Mouse (Mus musculus) heart, embryonic 12.5 days (tissue): ENCODE data around the gene 9830107B12Rik. TPM values are rescaled to one million over a fixed set of nuclear protein-coding genes. Genes with fewer than 3 reads are reported as not detected.

Experiments
- ATAC-seq: fragments of 200-750 bp; cut with Nextera tagmentation; 2 replicates; pipeline ENCODE4 v1.8.0; 2017; ENCODE audit warnings: moderate TSS enrichment, moderate library complexity; ENCODE audit not compliant: insufficient number of reproducible peaks, low FRiP score
- H3K27ac ChIP-seq: fragments of 300-500 bp; sonication (generic); 2 replicates; pipeline ENCODE4 v1.5.1; 2016; ENCODE audit warnings: mild to moderate bottlenecking, moderate library complexity; ENCODE audit not compliant: poor library complexity, severe bottlenecking
- H3K27me3 ChIP-seq: fragments of 300-500 bp; sonication (generic); replicated peaks from 2 replicates; pipeline ENCODE4 v1.6.1; 2016; ENCODE audit warnings: mild to moderate bottlenecking, moderate library complexity
- H3K36me3 ChIP-seq: fragments of 300-500 bp; sonication (generic); 2 replicates; pipeline ENCODE4 v1.6.1; 2016; ENCODE audit warnings: mild to moderate bottlenecking, moderate library complexity
- H3K4me1 ChIP-seq: fragments of 300-500 bp; sonication (generic); replicated peaks from 2 replicates; pipeline ENCODE4 v1.6.1; 2016; ENCODE audit warnings: mild to moderate bottlenecking
- H3K4me2 ChIP-seq: fragments of 300-500 bp; sonication (generic); 2 replicates; pipeline ENCODE4 v1.6.1; 2016; ENCODE audit warnings: mild to moderate bottlenecking, moderate library complexity
- H3K4me3 ChIP-seq: fragments of 300-500 bp; sonication (generic); 2 replicates; pipeline ENCODE4 v1.5.1; 2016; ENCODE audit warnings: mild to moderate bottlenecking
- H3K9ac ChIP-seq: fragments of 300-500 bp; sonication (generic); 2 replicates; pipeline ENCODE4 v1.6.1; 2016; ENCODE audit warnings: mild to moderate bottlenecking, moderate library complexity
- H3K9me3 ChIP-seq: fragments of 300-500 bp; sonication (generic); replicated peaks from 2 replicates; pipeline ENCODE4 v1.6.1; 2016; ENCODE audit warnings: mild to moderate bottlenecking, moderate library complexity
- WGBS: fragments of 180-500 bp; shearing (Covaris S2); methylation state at CpG from one replicate; pipeline ENCODE4 v1.1.7; 2016; 5-methylcytosine and 5-hydroxymethylcytosine counted together
- polyA plus RNA-seq: library from polyadenylated mRNA; unstranded; fragments of >200 nt; fragmentation: Nextera tagmentation; extraction: Ambion mirVana; gene quantifications from 2 replicates; pipeline ENCODE4 v1.2.1, GENCODE M21; 2016

Gene 9830107B12Rik
- polyA plus RNA-seq, 1 experiment from 2014 or later = not detected

GRCm38 (mm10) chr17:48094820-48095680, 51.0 kb downstream of the 9830107B12Rik start:
- Histone ChIP-seq H3K9ac (no peak overlapping the region), H3K9me3 (peaks cover 7% of the 10 kb centered on the region; the same call in 1 of the 2 replicates), H3K4me3 (no peak overlapping the region; the same call in 1 of the 2 replicates), H3K27ac (no peak overlapping the region), H3K36me3 (no peaks in the 10 kb centered on the region), H3K4me1 (peaks cover 49% of the 10 kb centered on the region), H3K27me3 (peaks cover 58% of the 10 kb centered on the region), H3K4me2 (peak overlapping the region; percentile 85)
- 7% methylated on average over 20 of the region's 20 CpGs for WGBS
- ATAC-seq = no peak

GRCm38 (mm10) chr17:48093286-48093817, 52.7 kb downstream of the 9830107B12Rik start:
- Histone ChIP-seq H3K36me3 (no peaks in the 10 kb centered on the region), H3K27me3 (peaks cover 42% of the 10 kb centered on the region), H3K9ac (no peak overlapping the region), H3K9me3 (peaks cover 7% of the 10 kb centered on the region; the same call in 1 of the 2 replicates), H3K27ac (no peak overlapping the region), H3K4me3 (no peak overlapping the region), H3K4me1 (peaks cover 37% of the 10 kb centered on the region), H3K4me2 (no peak overlapping the region)
- ATAC-seq = no peak
- WGBS = 67% methylated on average over 5 of the region's 5 CpGs

GRCm38 (mm10) chr17:48090305-48090704, 55.8 kb downstream of the 9830107B12Rik start:
- Histone ChIP-seq H3K36me3 (no peaks in the 10 kb centered on the region), H3K9me3 (peaks cover 7% of the 10 kb centered on the region; the same call in 1 of the 2 replicates), H3K4me2 (no peak overlapping the region), H3K4me1 (peaks cover 8% of the 10 kb centered on the region), H3K27ac (no peak overlapping the region), H3K4me3 (no peak overlapping the region), H3K9ac (no peak overlapping the region), H3K27me3 (peaks cover 19% of the 10 kb centered on the region)
- 67% methylated on average over 12 of the region's 12 CpGs for WGBS
- ATAC-seq = no peak

GRCm38 (mm10) chr17:48089446-48089845, 56.6 kb downstream of the 9830107B12Rik start:
- ATAC-seq = no peak
- WGBS = 59% methylated on average over 2 of the region's 2 CpGs
- no peak overlapping the region for H3K27ac ChIP-seq

GRCm38 (mm10) chr17:48089019-48089418, 57.0 kb downstream of the 9830107B12Rik start, which contains the start of gene 1700067P10Rik:
Gene 1700067P10Rik (plus strand): TSS chr17:48089319.
- Histone ChIP-seq H3K9me3 (peaks cover 7% of the 10 kb centered on the region; the same call in 1 of the 2 replicates), H3K27me3 (peaks cover 6% of the 10 kb centered on the region), H3K27ac (no peak within 1 kb of the TSS), H3K4me2 (no peak within 1 kb of the TSS), H3K9ac (no peak within 1 kb of the TSS), H3K36me3 (no peaks in the 10 kb centered on the region), H3K4me1 (no peaks in the 10 kb centered on the region), H3K4me3 (no peak within 1 kb of the TSS)
- no peak for ATAC-seq

More at GRCm38 (mm10) chr17:48089446-48089845, 56.6 kb downstream of the 9830107B12Rik start:
- H3K4me1 ChIP-seq = no peaks in the 10 kb centered on the region
- H3K4me3 ChIP-seq = no peak overlapping the region
- H3K36me3 ChIP-seq = no peaks in the 10 kb centered on the region
- H3K9me3 ChIP-seq = peaks cover 7% of the 10 kb centered on the region; the same call in 1 of the 2 replicates
- H3K4me2 ChIP-seq = no peak overlapping the region
- peaks cover 11% of the 10 kb centered on the region for H3K27me3 ChIP-seq
- H3K9ac ChIP-seq = no peak overlapping the region

GRCm38 (mm10) chr17:48080626-48081025, 65.4 kb downstream of the 9830107B12Rik start:
- ATAC-seq = no peak
- Histone ChIP-seq H3K36me3 (no peaks in the 10 kb centered on the region), H3K4me1 (no peaks in the 10 kb centered on the region), H3K4me2 (no peak overlapping the region), H3K27ac (no peak overlapping the region), H3K4me3 (no peak overlapping the region), H3K9me3 (no peaks in the 10 kb centered on the region), H3K9ac (no peak overlapping the region), H3K27me3 (no peaks in the 10 kb centered on the region)
- WGBS = 38% methylated on average over 3 of the region's 3 CpGs

Other genes starting within 250 kb of the 9830107B12Rik start
- 20.7 and 22.5 TPM in 2 replicates for gene Foxp4, start 221.6 kb downstream of the 9830107B12Rik start, polyA plus RNA-seq
- not detected in 2 replicates for gene 1700122O11Rik, start 108.0 kb downstream of the 9830107B12Rik start, polyA plus RNA-seq
- not detected in 2 replicates for gene 1700067P10Rik, start 56.9 kb downstream of the 9830107B12Rik start, polyA plus RNA-seq
- gene A530064D06Rik, start 21.0 kb upstream of the 9830107B12Rik start, polyA plus RNA-seq = not detected in 2 replicates
- gene Trem1, start 86.5 kb upstream of the 9830107B12Rik start, polyA plus RNA-seq = 0.08 and 0.22 TPM in 2 replicates
- not detected in 2 replicates for gene Trem3, start 101.5 kb upstream of the 9830107B12Rik start, polyA plus RNA-seq
- gene Treml4, start 118.0 kb upstream of the 9830107B12Rik start, polyA plus RNA-seq = 0.39 and 0.74 TPM in 2 replicates
- 0.82 and 0.97 TPM in 2 replicates for gene Treml2, start 153.2 kb upstream of the 9830107B12Rik start, polyA plus RNA-seq
- gene B430306N03Rik, start 169.9 kb upstream of the 9830107B12Rik start, polyA plus RNA-seq = 0.13 and 0.15 TPM in 2 replicates
- 1.5 and 1.7 TPM in 2 replicates for gene Trem2, start 200.1 kb upstream of the 9830107B12Rik start, polyA plus RNA-seq
- 4.3 and 6.1 TPM in 2 replicates for gene Treml1, start 213.6 kb upstream of the 9830107B12Rik start, polyA plus RNA-seq